Mouse (Mus musculus) midbrain, embryonic 10.5 days (tissue): ENCODE measurements at regions not wholly inside any gene's neighbourhood (a gene's known extent, or its start where the extent isn't known, plus 50 kb on each side); places are given as distances from the start of the nearest gene placed in this dataset.

Experiments
- DNase-seq: peaks from one replicate; pipeline ENCODE4 v3.0.0-alpha.2; 2017; ENCODE audit warnings: low spot score
- H3K27ac ChIP-seq: fragments of 300-500 bp; sonication (generic); replicated peaks from 2 replicates; pipeline ENCODE4 v1.5.1; 2016; ENCODE audit warnings: mild to moderate bottlenecking
- H3K27me3 ChIP-seq: fragments of 300-500 bp; sonication (generic); 2 replicates; pipeline ENCODE4 v1.6.1; 2016; ENCODE audit warnings: low read depth, mild to moderate bottlenecking; ENCODE audit not compliant: poor library complexity, severe bottlenecking
- H3K36me3 ChIP-seq: fragments of 300-500 bp; sonication (generic); 2 replicates; pipeline ENCODE4 v1.6.1; 2016; ENCODE audit warnings: mild to moderate bottlenecking, moderate library complexity
- H3K4me1 ChIP-seq: fragments of 300-500 bp; sonication (generic); 2 replicates; pipeline ENCODE4 v1.6.1; 2016
- H3K4me3 ChIP-seq: fragments of 300-500 bp; sonication (generic); 2 replicates; pipeline ENCODE4 v1.5.1; 2016; ENCODE audit warnings: mild to moderate bottlenecking, moderate library complexity
- H3K9me3 ChIP-seq: fragments of 300-500 bp; sonication (generic); replicated peaks from 2 replicates; pipeline ENCODE4 v1.6.1; 2016; ENCODE audit warnings: mild to moderate bottlenecking
- WGBS: fragments of 180-500 bp; shearing (Covaris S2); methylation state at CpG from one replicate; pipeline ENCODE4 v1.1.7; 2016; 5-methylcytosine and 5-hydroxymethylcytosine counted together

DNA sequence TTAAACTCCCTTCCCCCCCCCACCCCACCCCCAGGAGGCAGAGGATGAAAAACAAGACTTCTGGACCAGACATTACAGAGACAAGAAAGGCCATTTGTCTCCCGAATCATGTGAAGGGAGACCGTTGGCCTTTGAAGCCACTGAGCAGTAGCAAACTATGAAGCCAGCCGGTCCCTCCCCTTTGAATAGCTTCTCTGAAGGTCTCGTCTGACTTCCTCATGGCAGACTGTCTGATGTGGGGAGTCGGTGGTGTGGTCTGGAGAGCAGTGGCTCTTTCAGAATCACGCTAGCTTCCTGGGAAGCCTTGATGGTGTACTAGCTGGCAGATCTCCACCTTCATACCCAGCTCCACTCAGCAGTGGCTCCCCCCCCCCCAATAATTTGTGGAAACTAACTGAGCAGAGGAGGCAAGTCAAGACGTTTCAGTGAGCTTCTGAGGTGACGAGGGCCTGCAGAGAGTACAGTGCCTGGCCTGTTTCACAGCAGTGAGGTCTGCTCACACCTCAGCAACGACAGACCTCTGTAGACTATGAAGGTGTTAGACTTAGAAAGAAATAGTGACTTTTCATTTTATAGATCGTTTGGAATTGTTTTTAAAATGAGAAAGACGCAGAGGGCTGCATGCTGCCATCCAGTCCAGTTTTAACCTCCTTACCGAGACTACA, 116.9 kb upstream of the Rnaseh2b start:
- no peaks in the 10 kb centered on the region for H3K36me3 ChIP-seq
- no peaks in the 10 kb centered on the region for H3K27me3 ChIP-seq
- no peak for DNase-seq
- WGBS, result 76% methylated on average over 12 of the region's 12 CpGs
- no peak overlapping the region; the same call in 1 of the 2 replicates for H3K27ac ChIP-seq
- H3K4me3 ChIP-seq, result no peak overlapping the region
- H3K9me3 ChIP-seq, result no peaks in the 10 kb centered on the region
- H3K4me1 ChIP-seq, result peaks cover 44% of the 10 kb centered on the region

DNA sequence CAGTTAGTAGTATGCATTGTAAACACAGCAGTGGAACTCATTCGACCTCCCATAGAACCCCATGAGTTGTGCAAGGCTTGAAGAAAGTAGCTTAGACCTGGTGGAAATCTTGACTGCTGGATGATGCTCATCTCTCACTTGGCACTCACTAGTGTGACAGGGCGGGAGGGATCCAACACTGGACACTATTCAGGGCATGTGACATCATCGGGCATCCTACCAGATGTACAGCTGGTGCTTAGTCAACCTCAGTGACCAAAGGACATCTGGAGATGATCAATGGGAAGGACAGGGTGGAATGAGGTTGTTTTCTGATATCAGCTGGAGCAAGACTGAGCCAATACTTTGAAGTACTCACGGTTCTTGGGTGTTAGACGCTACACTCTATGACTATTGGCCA, 114.9 kb upstream of the Rnaseh2b start:
- no peaks in the 10 kb centered on the region for H3K36me3 ChIP-seq
- peaks cover 30% of the 10 kb centered on the region for H3K4me1 ChIP-seq
- H3K9me3 ChIP-seq, result no peaks in the 10 kb centered on the region
- WGBS, result 90% methylated on average over 5 of the region's 5 CpGs
- no peak overlapping the region for H3K4me3 ChIP-seq
- no peaks in the 10 kb centered on the region for H3K27me3 ChIP-seq
- DNase-seq, result no peak
- H3K27ac ChIP-seq, result no peak overlapping the region

DNA sequence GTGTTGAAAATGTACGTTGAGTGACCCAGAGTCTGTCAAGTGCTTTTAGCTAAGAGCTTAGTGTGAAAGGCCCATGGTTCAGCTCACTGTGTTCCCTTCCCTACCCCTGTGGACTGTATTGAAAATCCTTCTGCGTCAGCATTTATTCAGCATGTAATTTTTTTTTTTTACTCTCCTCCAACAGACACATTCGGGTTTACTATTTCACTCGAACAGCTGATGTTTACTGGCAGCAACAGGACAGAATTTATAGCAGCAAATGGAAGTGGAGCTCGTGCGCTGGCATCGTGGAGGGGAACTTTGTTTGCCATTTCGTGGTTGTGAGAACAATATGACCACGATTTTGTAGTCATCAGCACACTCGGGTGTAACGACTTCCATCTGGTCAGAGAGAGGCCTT, 105.0 kb upstream of the Rnaseh2b start:
- Histone ChIP-seq H3K36me3 (no peaks in the 10 kb centered on the region), H3K4me1 (no peaks in the 10 kb centered on the region), H3K4me3 (no peak overlapping the region), H3K27ac (no peak overlapping the region), H3K9me3 (no peaks in the 10 kb centered on the region), H3K27me3 (no peaks in the 10 kb centered on the region)
- DNase-seq, result no peak
- WGBS, result 89% methylated on average over 11 of the region's 11 CpGs

DNA sequence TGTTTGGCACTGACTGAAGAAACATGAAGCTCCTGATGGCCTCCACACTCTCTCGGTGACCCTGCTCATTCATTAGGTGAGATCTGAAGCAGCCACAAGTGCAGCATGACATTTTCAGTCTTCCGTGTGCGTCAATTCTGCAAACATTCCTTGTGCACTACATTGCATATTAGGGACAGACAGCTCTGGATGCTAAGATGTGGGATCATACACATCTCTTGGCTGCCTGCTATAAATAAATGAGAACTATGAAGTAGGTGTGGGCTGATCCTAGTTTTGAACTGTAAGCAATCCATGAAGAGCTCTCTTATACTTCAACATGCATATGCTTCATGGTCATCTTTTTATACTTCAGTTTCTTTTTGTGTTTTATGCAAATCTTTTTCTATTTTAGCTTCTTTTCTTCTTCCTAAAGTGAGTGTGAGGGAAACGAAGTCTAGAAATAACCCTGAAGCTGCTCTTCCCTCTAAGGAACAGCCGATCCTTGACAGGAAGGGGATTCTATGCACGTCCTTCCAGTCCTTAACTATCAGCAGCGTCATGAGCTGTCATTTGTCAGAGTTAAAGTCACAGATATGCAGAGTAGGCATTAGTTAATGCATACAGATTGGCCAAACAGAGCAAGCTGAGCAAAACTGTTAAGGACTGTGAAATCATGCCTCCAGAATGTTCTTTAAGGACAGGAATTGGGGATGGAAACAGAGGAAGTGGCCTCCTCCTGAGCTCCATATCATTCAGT, 104.1 kb upstream of the Rnaseh2b start:
- 81% methylated on average over 7 of the region's 7 CpGs for WGBS
- Histone ChIP-seq H3K36me3 (no peaks in the 10 kb centered on the region), H3K27ac (no peak overlapping the region), H3K9me3 (no peaks in the 10 kb centered on the region), H3K4me1 (peaks cover 6% of the 10 kb centered on the region), H3K4me3 (no peak overlapping the region), H3K27me3 (no peaks in the 10 kb centered on the region)
- no peak for DNase-seq

DNA sequence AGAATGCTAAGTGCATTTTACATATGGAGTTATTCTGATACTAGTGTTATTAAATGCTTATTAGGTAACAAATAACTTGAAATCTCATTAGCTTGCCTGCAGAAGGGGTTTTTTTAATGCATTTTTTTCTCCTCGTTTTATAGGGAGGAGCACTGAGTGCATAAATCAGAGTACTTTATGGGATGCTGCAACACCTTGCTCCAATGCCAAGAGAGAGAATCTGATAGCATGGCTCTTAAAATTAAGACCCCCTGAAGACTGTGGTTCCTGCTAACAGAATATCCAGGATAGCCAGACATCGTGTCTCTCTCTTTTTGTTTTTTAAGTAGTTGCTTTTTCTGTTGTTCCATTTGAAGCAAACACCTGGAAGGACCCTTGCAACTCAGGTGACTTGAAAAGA, 100.8 kb upstream of the Rnaseh2b start:
- WGBS, result 87% methylated on average over 2 of the region's 2 CpGs
- Histone ChIP-seq H3K9me3 (no peaks in the 10 kb centered on the region), H3K27ac (no peak overlapping the region), H3K4me1 (peaks cover 9% of the 10 kb centered on the region), H3K36me3 (no peaks in the 10 kb centered on the region), H3K4me3 (no peak overlapping the region), H3K27me3 (no peaks in the 10 kb centered on the region)
- no peak for DNase-seq

DNA sequence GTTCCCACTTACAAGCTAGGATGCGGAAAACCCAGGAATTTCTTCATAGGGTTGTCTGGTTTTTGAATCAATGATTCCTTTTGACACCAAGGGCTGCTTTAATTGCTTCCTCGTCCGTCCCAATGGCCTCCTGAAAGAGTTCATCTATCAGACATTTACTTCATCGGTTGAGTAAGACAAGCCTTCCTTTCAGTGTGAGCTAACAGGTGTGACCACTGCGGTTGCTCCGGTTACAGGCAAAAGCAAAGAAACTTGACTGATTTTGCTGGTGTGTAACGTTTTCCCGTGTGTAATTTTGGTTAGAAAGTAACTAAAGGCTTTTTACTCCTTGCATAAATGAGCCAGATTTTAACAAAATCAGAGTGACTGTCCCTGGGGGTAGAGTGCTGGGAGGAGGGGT, 99.6 kb upstream of the Rnaseh2b start:
- WGBS, result 70% methylated on average over 8 of the region's 8 CpGs
- Histone ChIP-seq H3K4me1 (peaks cover 18% of the 10 kb centered on the region), H3K4me3 (no peak overlapping the region), H3K36me3 (no peaks in the 10 kb centered on the region), H3K27ac (0 out of 2 replicates have a peak overlapping the region, but pooled peaks have one; percentile 13), H3K27me3 (no peaks in the 10 kb centered on the region), H3K9me3 (no peaks in the 10 kb centered on the region)
- no peak for DNase-seq

DNA sequence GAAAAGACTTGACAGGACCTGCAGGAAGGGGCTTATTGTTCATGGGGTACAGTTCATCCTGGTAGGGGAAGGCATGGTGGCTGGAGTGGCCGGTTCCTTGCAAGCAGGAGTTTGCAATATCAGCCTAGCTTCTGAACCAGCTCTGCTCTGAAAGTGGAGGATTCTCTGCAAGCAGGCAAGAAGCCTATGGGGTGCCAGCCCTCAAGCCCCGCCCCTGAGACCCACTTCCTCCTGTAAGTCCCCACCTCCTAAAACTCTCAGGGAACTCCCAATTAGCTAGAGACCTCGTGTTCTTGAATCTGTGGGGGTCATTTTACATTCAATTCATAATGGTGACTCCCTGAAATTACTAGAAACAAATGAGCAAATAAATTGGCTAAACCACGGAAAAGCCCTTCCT, 99.0 kb upstream of the Rnaseh2b start:
- Histone ChIP-seq H3K4me3 (no peak overlapping the region), H3K27ac (0 out of 2 replicates have a peak overlapping the region, but pooled peaks have one; percentile 13), H3K4me1 (peaks cover 24% of the 10 kb centered on the region), H3K9me3 (no peaks in the 10 kb centered on the region), H3K36me3 (no peaks in the 10 kb centered on the region), H3K27me3 (no peaks in the 10 kb centered on the region)
- WGBS, result 52% methylated on average over 4 of the region's 4 CpGs
- DNase-seq, result no peak

DNA sequence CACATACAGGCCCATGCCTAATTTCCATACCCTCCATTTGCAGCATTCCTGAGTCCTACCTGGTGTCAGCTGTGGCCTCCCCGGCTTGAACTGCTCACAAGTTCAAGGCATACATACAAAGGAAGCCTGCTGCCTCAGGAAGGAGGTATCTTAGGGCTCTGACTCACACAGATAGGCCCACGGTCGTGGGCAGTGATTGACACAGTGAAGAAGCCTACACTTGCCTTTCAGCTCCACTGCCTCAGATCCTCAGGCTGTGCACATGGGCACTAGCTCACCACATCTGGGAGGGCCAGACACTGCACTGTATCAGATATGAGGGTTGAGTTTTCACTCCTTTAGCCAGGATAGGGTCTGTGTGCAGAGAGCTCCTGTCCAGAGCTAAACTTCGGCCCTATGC, 95.6 kb upstream of the Rnaseh2b start:
- H3K27ac ChIP-seq, result 0 out of 2 replicates have a peak overlapping the region, but pooled peaks have one; percentile 10
- 80% methylated on average over 4 of the region's 4 CpGs for WGBS
- H3K4me3 ChIP-seq, result no peak overlapping the region

DNA sequence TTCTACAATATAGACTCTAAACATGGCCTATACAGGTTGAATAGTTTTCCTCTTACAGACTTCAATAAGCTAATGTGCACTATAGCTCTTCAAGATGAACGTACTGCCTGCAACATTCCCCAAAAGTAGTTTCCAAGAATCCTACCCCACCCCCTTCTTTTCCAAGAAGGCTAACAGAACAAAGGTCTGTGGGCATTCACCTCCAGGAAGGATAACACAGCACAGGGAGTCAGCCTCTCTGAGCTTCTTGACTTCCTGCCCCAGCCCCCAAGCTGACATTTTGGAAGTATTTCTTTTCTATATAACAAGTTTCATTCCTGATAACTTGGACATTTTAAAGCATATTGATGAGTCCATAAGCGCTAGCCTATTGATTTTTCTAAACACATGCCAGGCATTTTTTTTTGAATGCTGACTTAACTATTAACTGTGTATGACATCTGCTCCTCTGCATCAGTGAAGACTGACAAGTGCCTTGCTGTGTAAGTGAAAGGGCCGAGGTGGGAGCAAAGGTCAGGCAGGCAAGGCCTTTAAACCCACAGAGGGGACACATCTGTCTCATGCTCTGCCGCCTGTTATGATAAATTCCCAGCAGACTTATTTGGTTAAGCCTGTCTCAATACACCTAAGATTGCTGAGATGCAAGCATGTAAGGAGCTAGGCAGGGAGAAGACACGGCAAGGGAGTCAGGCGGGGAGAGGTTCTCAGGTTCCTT, 93.8 kb upstream of the Rnaseh2b start:
- 45% methylated on average over 6 of the region's 6 CpGs for WGBS
- Histone ChIP-seq H3K27ac (0 out of 2 replicates have a peak overlapping the region, but pooled peaks have one; percentile 13), H3K27me3 (no peaks in the 10 kb centered on the region), H3K4me1 (peaks cover 22% of the 10 kb centered on the region), H3K9me3 (no peaks in the 10 kb centered on the region), H3K36me3 (no peaks in the 10 kb centered on the region), H3K4me3 (no peak overlapping the region)
- DNase-seq, result no peak

More for the DNA sequence above, 95.6 kb upstream of the Rnaseh2b start:
- H3K4me1 ChIP-seq, result peaks cover 30% of the 10 kb centered on the region
- H3K27me3 ChIP-seq, result no peaks in the 10 kb centered on the region
- no peak for DNase-seq
- no peaks in the 10 kb centered on the region for H3K9me3 ChIP-seq
- H3K36me3 ChIP-seq, result no peaks in the 10 kb centered on the region

DNA sequence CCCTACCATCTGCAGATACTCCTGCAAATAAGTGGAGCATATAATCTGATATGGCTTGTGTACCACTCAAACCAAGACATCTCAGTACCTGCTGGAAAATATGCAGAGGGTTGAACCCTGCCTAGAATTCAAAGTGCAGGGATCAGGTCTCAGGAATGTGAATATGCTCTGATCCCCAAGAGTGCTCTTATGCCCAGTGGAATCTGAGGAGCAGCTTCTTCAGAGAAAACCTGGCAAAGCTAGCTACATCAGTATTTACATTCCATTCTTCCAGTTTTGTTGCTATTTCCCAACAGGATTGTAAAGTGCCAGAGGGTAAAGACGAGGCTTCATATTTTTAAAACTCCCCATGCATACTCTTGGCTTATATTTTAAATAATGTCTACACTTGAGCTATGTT, 77.3 kb upstream of the Rnaseh2b start:
- WGBS, result 83% methylated on average over 1 of the region's 1 CpGs
- no peak overlapping the region for H3K27ac ChIP-seq
- H3K4me1 ChIP-seq, result no peaks in the 10 kb centered on the region
- no peak for DNase-seq
- H3K27me3 ChIP-seq, result no peaks in the 10 kb centered on the region
- H3K4me3 ChIP-seq, result no peak overlapping the region
- no peaks in the 10 kb centered on the region for H3K9me3 ChIP-seq
- no peaks in the 10 kb centered on the region for H3K36me3 ChIP-seq

DNA sequence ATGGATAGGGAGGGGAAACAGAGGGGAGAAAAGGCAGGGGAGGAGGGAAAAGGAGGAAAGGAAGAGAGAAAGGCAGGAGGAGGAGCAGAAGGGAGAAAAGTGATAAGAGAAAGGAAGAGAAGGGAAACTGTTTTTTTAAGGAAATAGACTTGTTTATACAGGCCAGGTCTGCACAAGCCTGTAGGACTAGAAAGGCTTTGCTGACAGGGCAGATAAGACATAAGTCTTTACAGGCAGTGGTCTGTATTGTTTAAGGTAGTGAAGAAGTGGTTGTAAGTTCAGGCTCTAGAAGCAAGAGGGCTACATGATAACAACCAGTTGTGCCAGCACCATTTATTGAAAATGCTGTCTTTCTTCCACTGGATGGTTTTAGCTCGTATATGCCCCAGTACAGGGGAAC, 75.4 kb upstream of the Rnaseh2b start:
- Histone ChIP-seq H3K36me3 (no peaks in the 10 kb centered on the region), H3K9me3 (no peaks in the 10 kb centered on the region), H3K4me1 (no peaks in the 10 kb centered on the region), H3K4me3 (no peak overlapping the region), H3K27ac (no peak overlapping the region), H3K27me3 (no peaks in the 10 kb centered on the region)
- WGBS, result 93% methylated on average over 1 of the region's 1 CpGs
- no peak for DNase-seq

DNA sequence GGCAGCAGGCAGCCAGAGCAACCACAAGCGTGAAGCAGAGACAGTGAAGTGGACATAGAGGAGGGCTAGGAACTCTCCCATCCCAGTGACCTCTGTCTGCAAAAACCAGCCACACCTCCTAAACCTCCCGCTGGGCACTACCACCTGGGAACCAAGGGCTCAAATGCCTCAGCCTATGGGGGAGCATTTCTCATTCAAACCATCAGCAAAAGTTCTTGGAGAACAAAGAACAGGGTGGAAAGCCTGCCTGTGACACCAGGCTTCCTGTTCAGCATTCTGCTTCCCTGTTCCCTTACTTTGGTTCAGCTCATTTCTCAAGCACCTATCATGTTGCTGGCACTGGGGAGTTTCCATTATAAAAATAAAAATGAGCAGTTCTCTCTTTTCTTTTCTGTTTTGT, 74.4 kb upstream of the Rnaseh2b start:
- Histone ChIP-seq H3K27me3 (no peaks in the 10 kb centered on the region), H3K27ac (no peak overlapping the region), H3K36me3 (no peaks in the 10 kb centered on the region), H3K4me3 (no peak overlapping the region), H3K4me1 (no peaks in the 10 kb centered on the region), H3K9me3 (no peaks in the 10 kb centered on the region)
- no peak for DNase-seq
- 52% methylated on average over 2 of the region's 2 CpGs for WGBS

DNA sequence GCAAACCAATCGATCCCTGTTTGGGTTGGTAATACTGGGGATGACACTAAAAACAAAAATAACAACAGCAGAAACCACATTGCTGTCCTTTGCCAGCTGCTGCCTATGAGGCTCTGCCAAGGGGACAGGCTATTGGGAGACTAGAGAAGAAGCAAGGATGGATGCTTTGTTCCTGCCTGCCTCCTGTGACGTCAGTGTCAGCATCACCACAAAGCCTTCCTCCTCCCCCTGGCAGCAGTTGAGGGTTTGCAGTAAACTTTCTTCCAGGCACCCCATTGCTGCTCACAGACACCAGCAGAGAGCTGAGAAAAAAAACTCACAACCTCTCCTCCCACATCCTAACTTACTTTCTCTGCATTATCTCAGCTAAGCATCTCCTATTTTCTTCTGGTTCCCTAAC, 73.7 kb upstream of the Rnaseh2b start:
- Histone ChIP-seq H3K4me3 (no peak overlapping the region), H3K9me3 (no peaks in the 10 kb centered on the region), H3K27ac (no peak overlapping the region), H3K27me3 (no peaks in the 10 kb centered on the region), H3K4me1 (no peaks in the 10 kb centered on the region), H3K36me3 (no peaks in the 10 kb centered on the region)
- DNase-seq, result no peak
- WGBS, result 49% methylated on average over 2 of the region's 2 CpGs
